Mouse (Mus musculus) thymus, postnatal 25 days (tissue): ENCODE data around the gene Podn.

Experiments
- DNase-seq: peaks from one replicate; pipeline ENCODE4 v3.0.0; 2022

Gene Podn

DNA sequence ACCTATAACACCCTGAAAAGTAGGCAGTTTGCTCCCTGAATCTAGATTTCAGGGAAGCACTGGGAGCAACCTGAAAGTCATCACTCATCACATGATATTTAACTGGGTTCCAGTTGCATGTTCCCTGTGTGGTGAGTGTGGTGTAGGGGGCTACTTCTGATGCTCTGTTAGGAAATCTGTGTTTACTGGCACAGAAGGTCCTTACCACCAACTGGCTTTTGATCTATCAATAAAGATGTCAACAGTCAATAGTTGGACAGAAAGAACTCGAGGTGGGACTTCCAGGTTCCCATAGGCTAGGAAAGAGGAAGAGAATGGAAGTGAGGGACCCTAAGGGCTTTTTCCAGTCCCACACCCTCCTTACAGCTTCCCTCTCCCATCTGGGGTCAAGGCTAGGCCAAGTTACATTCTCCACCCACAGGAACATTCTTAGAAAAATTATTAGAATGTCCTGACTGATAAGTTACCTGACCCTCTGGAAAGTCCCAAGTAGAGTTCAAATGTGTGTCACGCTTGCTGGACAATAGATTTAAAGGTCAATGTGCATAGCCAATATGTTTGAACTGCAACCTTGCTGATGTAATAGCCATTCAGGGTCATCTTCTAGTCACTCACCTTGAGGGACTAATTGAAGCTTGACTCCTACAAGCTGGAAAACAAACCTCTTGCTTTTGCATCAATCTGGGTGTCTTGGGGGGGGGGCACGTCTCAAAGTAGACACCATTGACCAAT, 18.9 kb downstream of the Podn start:
- DNase-seq: no peak

DNA sequence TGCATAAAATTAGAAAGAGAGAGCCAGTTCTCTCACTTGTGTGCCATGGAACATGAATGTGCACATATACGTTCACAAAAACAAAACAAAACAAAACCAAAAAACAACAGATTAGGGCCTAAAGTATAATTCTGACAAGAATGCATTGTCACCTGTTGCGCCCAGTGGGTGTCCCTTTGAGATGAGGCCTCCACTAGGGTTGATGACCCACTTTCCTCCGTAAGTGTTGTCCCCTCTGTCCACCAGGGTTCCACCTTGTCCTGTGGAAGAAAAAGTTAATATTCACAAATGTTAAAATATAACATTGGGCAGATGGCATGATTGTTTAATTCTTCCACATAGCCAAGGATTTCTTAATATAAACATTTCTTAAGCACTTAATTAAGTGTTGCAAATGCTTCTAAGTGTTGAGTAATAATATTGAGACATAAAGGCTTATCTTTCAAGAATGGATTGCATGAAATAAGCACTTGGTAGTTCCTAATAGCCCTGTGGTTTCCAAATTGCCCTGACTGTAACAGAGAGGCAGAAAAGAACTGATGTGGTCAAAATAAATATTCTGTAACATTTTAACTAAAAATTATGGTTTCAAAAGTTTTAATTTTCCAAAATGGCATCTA, 21.9 kb downstream of the Podn start:
- no peak for DNase-seq

DNA sequence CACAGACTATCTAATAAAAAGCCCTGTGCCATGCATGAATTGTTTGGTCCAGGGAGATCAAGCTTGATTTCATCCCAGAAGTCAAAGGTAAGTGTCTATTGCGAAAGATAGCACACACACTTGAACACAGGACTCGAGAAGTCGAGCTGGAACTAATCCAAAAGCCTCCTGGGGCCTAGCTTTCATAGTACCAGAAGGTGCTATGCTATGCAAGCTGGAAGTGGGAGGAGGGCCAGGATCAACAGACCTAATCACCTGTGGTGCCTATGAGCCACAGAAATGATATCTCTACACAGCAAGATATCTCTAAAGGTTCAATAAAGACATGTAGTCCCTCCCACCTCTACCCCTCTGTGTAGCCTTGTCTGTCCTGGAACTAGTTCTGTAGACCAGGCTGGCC, 24.2 kb downstream of the Podn start:
- DNase-seq: no peak

DNA sequence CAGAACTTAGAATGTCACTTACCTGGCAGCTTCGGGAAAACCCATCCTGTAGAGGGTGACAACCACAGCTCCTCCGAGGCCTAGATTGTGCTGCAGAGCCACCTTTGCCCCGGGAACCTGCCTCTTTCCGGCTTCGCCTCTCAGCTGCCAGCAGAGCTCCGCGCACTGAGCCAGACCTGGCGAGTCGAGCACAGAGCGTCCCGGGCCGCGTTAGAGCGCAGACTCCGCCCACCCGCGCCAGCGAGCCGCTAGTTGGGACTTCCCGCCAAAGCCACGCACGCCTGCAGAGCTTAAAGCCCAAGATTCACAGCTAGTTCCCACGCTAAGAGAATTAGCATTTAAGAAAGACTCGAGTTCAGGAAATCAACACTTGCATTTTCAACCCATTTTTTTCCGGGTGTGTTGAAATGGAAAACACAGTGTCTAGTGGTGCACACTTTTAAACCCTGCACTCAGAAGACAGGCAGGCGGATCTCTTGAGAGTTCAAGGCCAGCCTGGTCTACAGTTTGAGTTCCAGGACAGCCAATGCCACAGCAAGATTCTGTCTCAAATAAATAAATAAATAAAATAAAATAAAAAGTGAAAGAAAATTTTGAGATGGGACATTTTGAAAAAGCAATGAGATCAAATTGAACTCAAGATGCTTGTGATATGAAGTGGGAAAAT, 24.9 kb downstream of the Podn start:
- DNase-seq: peak; percentile 97

DNA sequence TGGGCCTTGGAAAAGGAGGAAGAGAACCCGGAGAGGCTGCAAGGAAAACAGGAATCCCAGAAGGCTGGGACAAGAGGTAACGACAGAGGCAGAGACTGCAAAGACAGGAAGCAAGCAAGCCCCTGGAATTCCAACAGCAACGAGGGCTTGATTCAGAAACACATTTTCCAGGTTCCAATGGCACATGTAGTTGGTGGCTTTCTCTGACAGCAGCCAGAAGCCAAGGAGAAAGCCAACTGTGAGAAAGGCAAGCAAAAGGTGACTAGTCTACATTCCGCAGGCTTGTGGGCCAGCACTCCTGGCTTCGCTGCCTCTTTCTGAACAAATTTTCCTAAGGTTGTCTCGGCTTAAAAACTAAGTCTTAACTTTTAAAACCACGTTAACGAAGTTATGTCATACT, 25.5 kb downstream of the Podn start:
- no peak for DNase-seq

DNA sequence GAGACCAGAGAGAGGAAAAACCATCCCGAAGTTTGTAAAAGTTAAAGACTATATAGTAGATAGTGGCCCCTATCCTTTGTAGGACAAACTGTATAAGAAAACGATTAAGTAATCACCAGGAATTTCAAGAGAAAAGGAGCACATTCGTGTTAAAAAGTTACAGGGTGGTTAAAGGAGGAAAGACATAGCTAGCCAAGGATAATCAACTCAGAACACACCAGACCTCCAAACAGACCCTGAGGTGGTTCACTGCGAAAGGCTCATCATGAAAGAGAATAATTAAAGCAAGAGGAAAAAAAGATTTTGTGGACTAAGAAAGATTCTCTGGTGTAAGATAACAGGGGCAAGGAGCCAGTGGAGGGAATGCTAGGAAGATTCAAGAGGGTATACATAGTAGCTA, 26.0 kb downstream of the Podn start:
- DNase-seq: no peak

DNA sequence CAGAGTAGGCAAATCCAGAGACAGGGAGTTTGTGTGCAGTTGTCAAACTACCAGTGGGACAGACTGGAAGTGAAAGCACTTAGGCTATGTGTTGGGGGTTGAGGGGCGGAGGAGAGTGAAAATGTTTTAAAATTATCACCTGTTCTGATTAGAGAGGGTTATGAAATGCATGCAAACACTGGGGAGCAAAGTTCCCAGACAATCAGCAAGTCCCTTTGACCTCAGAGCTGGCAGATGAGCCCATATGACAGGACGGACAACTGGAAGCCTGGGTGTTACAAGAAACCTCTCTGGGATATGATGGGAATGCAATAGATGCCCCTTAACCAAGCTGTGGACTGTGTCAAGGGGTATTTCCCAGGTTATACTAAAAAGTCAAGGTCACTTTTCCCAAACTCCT, 28.2 kb downstream of the Podn start:
- no peak for DNase-seq

DNA sequence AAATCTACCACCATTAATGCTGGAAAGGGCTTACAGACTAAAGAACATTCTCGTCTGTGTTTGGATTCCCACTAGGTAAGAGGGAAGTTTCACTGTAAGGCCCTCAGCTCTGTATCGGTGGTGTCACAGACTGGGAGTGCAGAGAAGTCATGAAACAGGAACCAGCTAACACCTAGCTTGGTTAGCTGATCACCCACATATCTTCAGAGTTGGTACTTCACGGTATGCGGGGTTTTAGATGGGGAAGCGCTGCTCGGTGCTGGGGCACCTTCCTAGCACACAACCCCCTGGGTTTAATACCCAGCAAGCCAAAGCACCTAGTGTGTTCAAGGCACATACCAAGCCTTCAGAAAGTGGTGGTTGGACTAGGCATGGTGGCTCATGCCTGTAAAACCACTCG, 29.0 kb downstream of the Podn start:
- no peak for DNase-seq

DNA sequence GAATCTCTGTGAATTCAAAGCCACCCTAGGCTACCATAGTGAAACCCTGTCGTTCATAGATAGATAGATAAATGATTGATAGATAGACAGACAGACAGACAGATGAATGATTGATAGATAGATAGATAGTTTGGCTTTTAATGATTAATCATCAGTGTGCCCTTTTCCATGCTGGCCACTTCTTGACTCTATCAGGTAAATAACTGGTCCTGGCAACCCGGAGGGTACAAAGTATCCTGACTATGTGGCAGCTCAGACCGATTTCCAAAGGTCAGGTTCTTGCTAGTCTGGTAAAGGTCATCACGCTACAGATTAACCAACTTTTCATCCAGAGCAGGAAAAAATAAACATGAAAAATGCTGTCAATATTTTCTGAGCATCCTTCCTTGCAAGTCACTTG, 29.7 kb downstream of the Podn start:
- DNase-seq: no peak

DNA sequence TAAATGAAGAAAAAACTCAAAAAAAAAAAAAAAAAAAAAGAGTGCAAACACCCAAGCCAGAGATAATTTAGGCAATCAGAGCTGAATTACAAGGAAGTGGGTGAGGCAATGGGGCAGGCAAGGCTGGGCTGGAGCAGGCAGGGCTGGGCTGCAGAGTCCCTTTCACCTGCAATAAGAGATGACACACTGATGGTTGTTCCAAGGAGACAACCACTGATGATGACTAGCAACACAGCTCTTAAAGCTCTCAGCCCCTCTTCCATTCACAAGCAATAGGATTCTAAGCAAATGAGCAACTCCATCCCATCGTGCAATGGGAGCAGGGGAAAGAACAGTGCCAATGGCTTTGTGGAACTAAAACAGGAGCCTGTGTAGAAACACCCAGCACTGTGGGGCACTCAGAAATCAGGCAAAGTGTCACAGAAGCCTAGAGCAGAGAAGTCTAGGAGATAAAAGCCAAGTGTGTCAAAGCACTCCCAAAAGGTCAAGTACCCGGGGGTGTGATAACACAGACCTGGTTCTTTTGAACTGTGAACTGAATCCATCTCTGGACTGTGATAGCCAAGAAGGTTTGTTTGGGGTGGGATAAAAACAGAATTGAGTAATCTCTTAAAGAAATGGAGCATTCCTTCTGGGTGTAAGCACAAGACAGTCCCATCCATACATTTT, 30.9 kb downstream of the Podn start:
- no peak for DNase-seq

DNA sequence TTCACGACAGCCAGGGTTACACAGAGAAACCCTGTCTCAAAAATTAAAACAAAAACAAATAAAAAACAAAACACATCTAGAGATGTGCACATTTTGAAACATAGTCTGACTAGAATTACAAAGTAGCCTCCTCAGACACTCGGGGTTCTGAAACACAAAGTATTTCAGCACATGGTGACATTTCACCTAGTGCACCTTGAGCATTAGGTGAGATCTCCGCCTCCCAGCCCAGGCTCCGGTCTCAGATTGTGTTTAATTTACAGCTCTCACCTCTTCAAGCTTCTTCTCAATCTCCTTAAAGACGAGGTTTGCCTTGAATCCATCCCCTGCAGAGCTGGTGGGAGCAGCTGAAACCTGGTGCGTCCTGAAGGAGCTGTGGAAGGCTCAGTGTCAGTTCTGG, 32.6 kb downstream of the Podn start:
- DNase-seq: no peak

DNA sequence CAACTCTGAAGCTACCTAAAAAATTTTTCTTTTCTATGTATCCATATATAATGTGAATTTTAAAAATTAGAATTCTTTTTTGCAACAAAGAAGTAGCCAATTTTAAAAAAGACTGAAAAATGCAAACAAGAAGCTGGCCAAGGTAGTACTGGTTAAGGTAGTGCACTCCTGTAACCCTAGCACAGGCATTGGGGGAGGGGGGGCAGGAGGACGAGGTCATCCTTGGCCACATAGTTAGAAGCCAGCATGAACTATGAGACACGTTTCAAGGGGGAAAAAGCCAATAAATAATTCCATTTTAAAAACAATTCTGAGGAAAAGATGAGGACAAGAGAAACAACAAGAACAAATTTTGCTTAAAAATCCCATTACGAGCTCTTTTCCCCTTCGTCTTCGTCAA, 33.7 kb downstream of the Podn start:
- DNase-seq: no peak

DNA sequence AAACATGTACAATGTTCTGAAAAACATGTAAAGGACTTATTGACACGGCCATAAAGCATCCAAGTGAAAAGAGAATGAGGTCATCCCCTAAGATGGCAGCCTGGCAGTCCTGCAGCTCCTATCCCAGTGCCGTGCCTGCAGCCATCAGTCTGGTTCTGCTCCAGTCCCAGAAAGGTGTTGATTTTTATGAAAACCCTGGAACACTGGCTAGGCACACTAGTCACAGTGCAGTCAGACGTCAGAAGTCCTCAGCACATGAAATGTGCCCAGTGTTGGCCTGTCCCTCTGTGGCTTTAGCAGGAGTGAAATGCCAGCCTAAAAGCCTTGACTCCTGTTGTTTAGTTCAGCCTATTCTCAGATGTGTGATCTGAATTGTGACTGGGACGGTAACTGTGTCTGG, 35.5 kb downstream of the Podn start:
- DNase-seq: no peak

DNA sequence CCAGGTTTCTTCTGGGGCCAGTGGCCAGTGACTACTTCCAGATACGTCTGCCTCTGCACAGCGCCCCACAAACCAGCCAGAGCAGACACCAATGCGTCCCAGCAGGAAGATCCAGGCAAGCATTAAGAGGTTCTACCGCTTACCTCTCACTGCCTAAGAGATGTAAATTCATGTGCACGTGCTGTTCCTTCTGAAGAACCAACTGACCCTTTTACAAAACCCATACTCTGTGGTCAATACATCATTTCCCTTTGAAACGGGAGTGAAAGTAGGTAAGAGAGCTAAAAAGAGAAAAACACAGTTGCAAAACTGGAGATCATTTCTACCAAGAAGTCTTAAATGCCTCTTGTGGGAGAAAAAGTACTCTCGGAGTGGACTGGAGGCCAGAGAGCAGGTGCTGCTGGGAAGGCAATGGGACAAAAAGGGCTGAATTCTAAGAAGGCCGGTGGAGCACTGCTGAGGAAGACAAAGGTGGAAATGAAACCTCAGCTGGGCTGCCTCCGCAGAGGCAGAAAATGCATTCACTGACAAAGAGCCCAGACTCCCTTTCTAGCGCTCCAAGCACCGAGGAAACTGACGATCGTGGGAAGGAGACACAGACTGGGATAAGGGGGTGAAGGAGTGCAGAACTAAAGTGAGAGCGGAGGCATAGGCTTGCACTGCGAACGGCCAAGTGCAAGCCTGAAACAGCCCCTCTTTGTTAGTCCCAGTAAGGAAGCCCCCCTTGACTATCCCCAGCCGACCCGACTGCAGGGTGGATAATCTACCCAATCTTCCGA, 36.5 kb downstream of the Podn start:
- DNase-seq: no peak

DNA sequence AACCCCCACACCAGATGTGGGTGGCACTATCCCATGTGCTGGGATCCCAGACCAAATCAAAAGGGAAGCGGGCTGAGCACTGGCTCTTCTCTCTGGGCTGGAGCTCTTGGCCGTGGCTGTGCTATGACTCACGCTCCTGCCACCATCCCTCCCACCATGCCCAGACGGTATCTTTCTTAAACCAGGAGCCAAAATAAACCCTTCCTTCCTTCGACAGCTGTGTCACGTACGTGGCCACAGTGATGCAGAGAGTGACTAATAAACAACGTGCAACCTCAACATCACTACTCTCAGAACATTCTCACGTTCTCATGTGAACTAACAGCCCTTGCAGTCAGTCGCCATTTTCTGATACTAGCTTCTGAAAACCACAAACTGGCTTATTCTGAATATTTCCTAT, 38.1 kb downstream of the Podn start:
- DNase-seq: no peak

DNA sequence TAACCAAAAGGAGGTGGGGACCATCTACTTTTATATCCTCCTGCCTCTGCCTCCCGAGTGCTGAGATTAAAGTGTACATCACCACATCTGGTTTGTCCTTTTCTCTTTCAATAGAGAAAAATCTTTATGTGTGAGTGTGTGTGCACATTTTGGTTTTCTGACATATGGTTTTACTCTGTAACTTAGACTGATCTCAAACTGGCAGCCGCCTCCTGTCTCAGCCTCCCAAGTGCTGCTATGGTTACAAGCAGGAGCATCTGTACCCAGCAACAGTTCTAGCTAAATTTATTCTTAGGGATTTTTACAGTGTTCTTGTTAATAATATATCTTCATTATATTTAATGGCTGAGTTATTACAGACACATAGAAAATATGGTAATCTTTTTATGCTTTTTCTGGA, 39.0 kb downstream of the Podn start:
- DNase-seq: no peak

DNA sequence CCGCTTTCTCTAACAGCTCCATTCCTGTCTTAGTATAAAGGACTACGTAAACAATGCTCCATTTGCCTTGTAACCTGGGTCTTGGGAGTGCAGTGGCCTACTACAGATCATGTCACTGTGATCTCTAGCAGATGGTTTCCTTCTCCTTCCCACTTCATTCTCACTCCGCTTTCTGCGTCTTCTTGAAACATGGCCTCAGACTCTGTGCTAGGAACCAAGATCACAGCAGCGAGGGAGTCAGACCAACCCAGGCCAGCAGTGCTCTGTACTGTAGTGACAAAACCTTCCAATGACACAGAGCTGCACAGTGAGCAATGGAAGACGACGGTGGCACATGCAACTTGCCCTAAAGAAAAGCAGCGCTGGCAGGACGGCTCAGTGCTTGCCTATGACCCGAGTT, 40.4 kb downstream of the Podn start:
- DNase-seq: no peak

DNA sequence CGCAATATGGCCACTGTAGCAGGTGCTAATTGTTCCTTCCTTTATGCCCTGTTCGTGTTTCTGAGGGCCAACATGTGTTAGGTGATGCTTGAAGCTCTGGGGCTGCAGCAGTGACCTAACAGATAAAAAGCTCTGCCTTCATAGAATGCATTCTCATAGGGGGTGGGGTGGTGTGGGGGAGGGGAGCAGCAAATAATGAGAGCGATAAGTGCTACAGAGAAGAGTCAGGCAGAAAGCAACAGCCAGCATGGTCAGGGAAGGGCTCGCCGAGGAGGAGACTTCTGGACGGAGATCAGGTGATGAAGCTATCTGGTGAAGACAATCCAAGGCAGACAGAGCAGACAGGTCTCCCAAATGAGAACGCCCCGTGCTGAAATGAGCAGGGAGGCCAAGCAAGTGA, 43.6 kb downstream of the Podn start:
- DNase-seq: no peak

DNA sequence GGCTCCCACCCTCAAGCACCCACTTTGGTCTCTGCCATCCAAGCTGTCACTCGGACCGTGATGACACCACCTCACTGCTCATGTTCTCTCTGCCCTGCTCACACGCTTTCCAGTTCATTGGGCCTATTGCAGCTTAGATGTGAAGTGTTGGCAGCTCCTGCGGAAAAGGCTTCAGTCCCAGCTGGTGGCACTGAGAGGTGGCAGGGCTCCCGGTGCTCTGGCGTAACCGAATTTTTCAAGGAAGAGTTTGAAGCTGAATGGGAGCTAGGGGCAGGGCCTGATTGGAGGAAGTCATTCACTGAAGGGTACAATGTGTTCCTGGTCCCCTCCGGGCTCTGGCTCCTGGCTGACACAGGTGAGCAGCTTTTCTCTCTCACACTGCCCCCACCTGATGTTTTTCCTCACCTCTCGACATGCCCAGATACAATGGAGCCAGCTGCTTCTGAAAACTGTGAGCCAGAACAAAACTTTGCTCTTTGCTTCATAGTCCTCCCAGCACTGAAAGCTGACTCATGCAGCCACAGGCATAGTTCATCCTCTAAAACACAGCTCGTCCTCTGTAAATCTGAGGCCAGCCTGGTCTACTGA, 44.5 kb downstream of the Podn start:
- no peak for DNase-seq

DNA sequence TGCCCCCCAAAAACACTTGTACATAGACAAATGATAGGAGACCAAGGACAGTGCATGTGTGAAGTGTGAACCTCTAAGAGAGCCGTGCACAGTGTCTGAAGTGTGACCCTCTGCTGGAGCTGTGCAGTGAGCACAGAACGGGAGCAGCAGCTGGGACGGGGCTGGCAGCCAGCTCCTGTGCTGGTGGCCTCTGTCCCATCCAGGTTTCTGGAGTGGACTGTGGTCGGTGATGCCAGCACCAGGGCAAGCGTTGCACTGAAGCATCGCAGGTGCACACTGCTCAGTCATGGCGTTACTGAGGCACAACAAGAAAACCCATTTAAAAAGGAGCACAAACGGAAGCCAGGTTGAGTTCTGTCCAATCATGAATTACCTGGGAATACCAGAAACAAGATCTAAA, 50.1 kb downstream of the Podn start:
- no peak for DNase-seq

DNA sequence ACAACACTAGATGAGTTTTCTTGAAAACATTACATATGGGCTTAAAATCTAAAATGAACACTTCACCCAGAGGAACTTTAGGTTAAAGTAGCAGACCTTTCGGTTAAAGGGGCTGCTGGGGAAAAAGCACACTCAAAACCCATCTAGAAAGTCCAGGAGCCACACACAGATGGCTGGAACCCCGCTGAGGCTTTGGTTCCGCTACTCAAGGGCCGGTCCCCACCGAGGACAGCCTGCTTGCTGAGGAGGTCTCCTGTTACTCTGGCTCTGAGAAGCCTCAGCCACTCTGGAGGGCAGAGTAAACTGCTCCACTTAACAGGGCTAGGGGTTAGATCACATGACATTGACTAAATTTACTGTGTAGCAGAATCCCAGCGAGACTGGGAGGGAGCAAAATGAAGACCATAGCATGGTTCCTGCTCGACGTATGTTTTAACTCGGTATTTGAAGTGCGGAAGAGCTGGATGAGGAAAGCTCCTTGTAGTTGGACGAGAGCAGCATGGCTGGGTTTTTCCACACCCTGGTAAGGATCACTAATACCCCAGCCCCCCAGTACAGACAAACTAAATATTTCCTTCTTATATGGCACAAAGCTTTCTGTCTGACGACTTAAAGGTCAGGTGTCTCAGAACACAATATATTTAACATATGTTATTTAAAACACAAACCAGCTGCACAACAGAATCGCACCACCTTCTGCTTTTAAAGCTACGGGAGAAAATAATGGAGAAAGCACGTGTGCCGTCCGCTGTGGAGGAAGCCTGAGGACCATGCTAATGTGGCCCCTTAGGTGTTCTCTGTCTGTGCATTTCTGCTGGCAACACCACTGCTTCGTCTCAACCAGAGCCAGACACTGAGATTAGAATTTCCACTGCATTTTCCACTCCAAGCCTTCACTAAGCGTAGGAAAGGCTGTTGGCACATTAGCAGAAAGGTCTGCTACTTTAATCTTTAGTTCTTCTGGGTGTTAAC, 50.8 kb downstream of the Podn start:
- no peak for DNase-seq

DNA sequence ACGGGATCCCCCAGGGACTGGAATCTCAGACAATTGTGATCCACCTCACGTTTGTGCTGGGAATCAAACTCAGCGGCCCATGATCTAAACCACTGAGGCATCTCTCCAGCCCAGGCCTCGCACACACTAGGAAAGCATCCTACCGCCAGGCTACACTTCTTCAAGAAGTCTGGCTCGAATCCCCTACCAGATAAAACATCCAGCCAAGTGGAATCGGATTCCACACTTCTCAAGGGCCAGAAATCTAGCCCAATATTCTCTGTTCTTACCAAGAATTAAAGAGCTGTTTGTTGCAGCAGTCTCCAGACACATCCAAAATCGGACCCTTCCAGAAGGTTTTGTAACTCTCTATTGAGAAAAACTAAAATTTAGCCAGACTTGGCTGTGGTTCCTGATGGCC, 59.2 kb downstream of the Podn start:
- no peak for DNase-seq
